Mouse (Mus musculus) heart, adult 2 months (tissue): ENCODE measurements around the gene Nenf. TPM values are rescaled to one million over a fixed set of nuclear protein-coding genes. Genes with fewer than 3 reads are reported as not detected.

Experiments used
- DNase-seq, 2 experiments: peaks; one replicate each; pipeline ENCODE4 v3.0.0; 2021
- H3K27ac ChIP-seq: fragments of 200-600 bp; 2 replicates; pipeline ENCODE4 v1.8.1; 2022
- H3K27me3 ChIP-seq: fragments of 200-500 bp; 2 replicates; pipeline ENCODE4 v1.6.1; 2012; ENCODE audit warnings: mild to moderate bottlenecking, low read length, inconsistent platforms, mixed read lengths; ENCODE audit not compliant: control insufficient read depth, insufficient read depth
- H3K36me3 ChIP-seq: fragments of 200-500 bp; 2 replicates; pipeline ENCODE4 v1.6.1; 2012; ENCODE audit warnings: low read length, inconsistent platforms; ENCODE audit not compliant: control insufficient read depth, insufficient read depth
- H3K4me1 ChIP-seq: fragments of 200-500 bp; 2 replicates; pipeline ENCODE4 v1.6.1; 2011; ENCODE audit warnings: low read length; ENCODE audit not compliant: control insufficient read depth, insufficient read depth
- H3K4me3 ChIP-seq: fragments of 200-600 bp; 2 replicates; pipeline ENCODE4 v1.8.1; 2022
- H3K79me2 ChIP-seq: fragments of 200-500 bp; replicated peaks from 2 replicates; pipeline ENCODE4 v1.6.1; 2012; ENCODE audit warnings: mild to moderate bottlenecking, inconsistent platforms, low read length, moderate library complexity, mixed read lengths; ENCODE audit not compliant: control insufficient read depth, insufficient read depth
- H3K9ac ChIP-seq: fragments of 200-500 bp; 2 replicates; pipeline ENCODE4 v1.6.1; 2012; ENCODE audit warnings: low read depth, mild to moderate bottlenecking, control low read depth, inconsistent platforms, low read length, mixed read lengths
- CTCF ChIP-seq: fragments of 200-600 bp; IDR thresholded peaks from 2 replicates; pipeline ENCODE4 v1.8.1; 2022; ENCODE audit warnings: antibody characterized with exemption, mild to moderate bottlenecking, moderate library complexity
- EP300 ChIP-seq: fragments of 200-500 bp; IDR thresholded peaks from 2 replicates; pipeline ENCODE4 v1.6.1; 2011; ENCODE audit warnings: low read depth, low read length, control low read depth; ENCODE audit not compliant: insufficient read depth
- POLR2A ChIP-seq: fragments of 200-500 bp; IDR thresholded peaks from 2 replicates; pipeline ENCODE4 v1.6.1; 2011; ENCODE audit warnings: mild to moderate bottlenecking, low read depth, low read length, control low read depth; ENCODE audit not compliant: insufficient read depth
- WGBS: fragments of 180-500 bp; shearing (Covaris S2); methylation state at CpG from one replicate; pipeline ENCODE4 v1.1.7; 2018; 5-methylcytosine and 5-hydroxymethylcytosine counted together
- intact Hi-C: fragments of 180-260 bp; cut with DNase I; formaldehyde crosslinking; loops from one replicate; pipeline ENCODE4 v1.15.1; 2025
- polyA plus RNA-seq: library from polyadenylated mRNA; depleted of rRNA; stranded (reverse); fragments of >200 nt; gene quantifications from 2 replicates; pipeline ENCODE4 v1.2.3, GENCODE M21; 2012
- total RNA-seq, 2 experiments: library from RNA; stranded (reverse); gene quantifications; 2 replicates each; pipeline ENCODE4 v1.2.3; 2021

Gene Nenf
- total and polyA plus RNA-seq, 3 experiments = 95.9 to 182 (median 107) TPM

- H3K36me3 ChIP-seq = no peaks in the 10 kb centered on the region
- no peak for DNase-seq
- H3K4me1 ChIP-seq = peaks cover 2% of the 10 kb centered on the region; the same call in 1 of the 2 replicates
- no peak overlapping the region for H3K4me3 ChIP-seq
- no peak overlapping the region for H3K27ac ChIP-seq
- no peaks in the 10 kb centered on the region for H3K27me3 ChIP-seq
- TF ChIP-seq EP300 (no peak), POLR2A (no peak), CTCF (peak; percentile 71)
- intact Hi-C loops = no loop called here
- H3K79me2 ChIP-seq = no peaks in the 10 kb centered on the region
- H3K9ac ChIP-seq = no peak overlapping the region
- 46% methylated on average over 8 of the region's 8 CpGs for WGBS
Observed at GRCm38 (mm10) chr1:191288762-191289161, 29.2 kb downstream of the Nenf start.

DNA sequence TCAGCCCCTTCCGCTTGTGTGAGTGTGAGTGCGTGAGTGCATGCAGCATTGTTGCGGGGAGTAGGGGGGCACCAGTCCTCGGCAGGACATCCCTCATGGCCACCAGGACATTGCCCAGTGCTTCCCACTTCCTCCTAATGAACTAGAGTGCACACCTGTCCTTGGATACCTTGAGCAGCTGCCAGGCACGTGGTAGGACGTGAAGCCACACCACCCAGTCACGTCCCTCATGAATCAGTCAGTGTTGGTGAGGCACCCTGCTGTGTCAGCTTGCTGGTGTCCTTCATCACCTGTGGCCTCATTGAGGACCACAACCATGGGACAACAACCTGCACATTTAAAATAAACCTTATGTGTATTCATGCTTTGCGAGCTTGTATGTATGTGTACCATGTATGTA lies 33.5 kb downstream of the Nenf start:
- intact Hi-C loops = no loop called here
- no peak for DNase-seq
- Histone ChIP-seq H3K27me3 (no peaks in the 10 kb centered on the region), H3K9ac (no peak overlapping the region), H3K27ac (no peak overlapping the region), H3K36me3 (no peaks in the 10 kb centered on the region), H3K4me3 (no peak overlapping the region), H3K4me1 (peaks cover 1% of the 10 kb centered on the region; the same call in 1 of the 2 replicates), H3K79me2 (no peaks in the 10 kb centered on the region)
- 88% methylated on average over 8 of the region's 8 CpGs for WGBS
- TF ChIP-seq EP300 = no peak
- no peak for TF ChIP-seq CTCF
- no peak for TF ChIP-seq POLR2A

DNA sequence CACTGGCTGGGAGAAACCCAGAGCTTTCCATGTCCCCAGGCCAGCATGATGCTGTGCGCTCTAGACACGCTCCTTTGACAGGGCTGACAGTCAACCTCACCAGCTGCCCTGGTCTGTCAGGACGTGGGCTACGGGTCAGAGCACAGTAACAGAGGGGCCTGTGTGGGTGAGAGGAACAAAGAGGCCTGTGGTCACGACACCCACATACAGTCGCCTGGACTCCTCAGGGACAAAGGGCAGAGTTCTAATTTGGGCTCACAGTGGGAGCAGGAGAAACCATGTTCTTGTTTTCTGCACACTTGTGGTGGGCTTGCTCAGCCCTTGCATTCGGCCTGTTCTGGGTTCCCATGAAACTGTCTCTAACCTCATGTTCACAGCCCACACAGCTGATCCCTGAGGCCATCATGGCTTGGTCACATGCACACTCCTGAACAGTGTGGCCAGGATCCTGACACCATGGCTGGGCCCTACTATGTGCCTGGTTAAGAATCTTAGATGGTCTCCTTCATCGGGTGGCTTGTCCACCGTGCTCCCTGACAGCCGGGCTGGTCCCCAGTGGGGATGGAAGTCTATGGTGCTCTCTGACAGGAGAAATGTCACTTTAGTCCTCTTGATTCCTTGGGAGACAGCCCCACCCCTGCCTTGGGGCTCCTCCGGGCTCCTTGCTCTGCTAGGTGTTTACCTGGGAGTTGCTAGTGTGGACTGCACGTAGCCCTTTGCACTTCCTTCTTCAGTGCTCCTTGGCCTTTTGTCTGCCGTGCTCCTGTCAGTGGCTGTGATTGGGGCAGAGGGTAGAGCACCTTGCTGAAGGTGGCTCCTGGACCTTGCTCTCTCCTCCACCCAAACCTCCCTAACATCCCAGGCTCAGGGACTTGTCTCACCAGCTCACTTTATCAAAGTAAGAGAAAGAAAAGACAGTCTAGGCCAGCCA lies 34.6 kb downstream of the Nenf start:
- no peaks in the 10 kb centered on the region for H3K36me3 ChIP-seq
- intact Hi-C loops = no loop called here
- H3K4me3 ChIP-seq = no peak overlapping the region
- no peak for TF ChIP-seq CTCF
- TF ChIP-seq EP300 = no peak
- no peak for TF ChIP-seq POLR2A
- H3K4me1 ChIP-seq = peaks cover 1% of the 10 kb centered on the region; the same call in 1 of the 2 replicates
- no peak overlapping the region for H3K9ac ChIP-seq
- no peaks in the 10 kb centered on the region for H3K79me2 ChIP-seq
- WGBS = 85% methylated on average over 13 of the region's 13 CpGs
- H3K27me3 ChIP-seq = no peaks in the 10 kb centered on the region
- H3K27ac ChIP-seq = no peak overlapping the region
- no peak for DNase-seq

GRCm38 (mm10) chr1:191282319-191282718 lies 35.7 kb downstream of the Nenf start:
- intact Hi-C loops = no loop called here
- 98% methylated on average over 1 of the region's 1 CpGs for WGBS
- TF ChIP-seq POLR2A = no peak
- peak; percentile 47 for TF ChIP-seq CTCF
- Histone ChIP-seq H3K27ac (no peak overlapping the region), H3K27me3 (no peaks in the 10 kb centered on the region), H3K79me2 (no peaks in the 10 kb centered on the region), H3K4me1 (peaks cover 1% of the 10 kb centered on the region; the same call in 1 of the 2 replicates), H3K36me3 (no peaks in the 10 kb centered on the region), H3K4me3 (no peak overlapping the region), H3K9ac (no peak overlapping the region)
- no peak for DNase-seq

DNA sequence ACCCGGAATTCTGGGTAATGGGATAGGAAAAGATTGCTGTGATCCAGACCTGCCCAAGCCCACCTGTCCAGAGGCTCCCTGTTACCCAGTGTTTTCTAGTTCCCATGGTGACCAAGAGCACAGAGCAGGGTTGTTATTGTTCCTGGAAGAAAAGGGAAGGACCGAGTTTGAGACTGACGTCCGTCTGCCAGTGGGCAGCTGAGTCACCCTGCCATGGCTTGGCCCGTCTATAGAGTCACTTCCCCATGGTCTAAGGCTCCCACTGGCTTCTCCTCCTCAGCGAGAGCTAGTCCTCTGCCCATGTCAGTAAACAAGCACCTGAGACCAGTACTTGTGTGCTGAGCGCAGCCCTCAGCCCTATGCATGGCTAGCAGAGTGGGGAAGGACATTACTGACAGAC lies 36.8 kb downstream of the Nenf start:
- DNase-seq = peak in 1 of 2 experiments; percentile 54
- Histone ChIP-seq H3K4me3 (no peak overlapping the region), H3K9ac (no peak overlapping the region), H3K27me3 (no peaks in the 10 kb centered on the region), H3K27ac (no peak overlapping the region), H3K79me2 (no peaks in the 10 kb centered on the region), H3K36me3 (no peaks in the 10 kb centered on the region), H3K4me1 (peaks cover 1% of the 10 kb centered on the region; the same call in 1 of the 2 replicates)
- intact Hi-C loops = no loop called here
- 49% methylated on average over 7 of the region's 7 CpGs for WGBS
- TF ChIP-seq EP300 = no peak
- no peak for TF ChIP-seq POLR2A
- TF ChIP-seq CTCF = no peak

GRCm38 (mm10) chr1:191278324-191278723 lies 39.7 kb downstream of the Nenf start:
- Histone ChIP-seq H3K4me1 (peaks cover 1% of the 10 kb centered on the region; the same call in 1 of the 2 replicates), H3K27me3 (no peaks in the 10 kb centered on the region), H3K79me2 (no peaks in the 10 kb centered on the region), H3K4me3 (no peak overlapping the region), H3K9ac (no peak overlapping the region), H3K36me3 (no peaks in the 10 kb centered on the region), H3K27ac (no peak overlapping the region)
- TF ChIP-seq POLR2A = no peak
- no peak for TF ChIP-seq EP300
- TF ChIP-seq CTCF = no peak
- WGBS = 77% methylated on average over 4 of the region's 4 CpGs
- no peak for DNase-seq
- intact Hi-C loops = loop anchor here (5.0 kb wide), 2 partner anchors 96 to 336 kb away; no protein-coding TSS in a partner anchor
